Mouse (Mus musculus) kidney, adult 2 months (tissue): ENCODE data around the gene Dnaaf1.

Source experiments
- CTCF ChIP-seq: fragments of 200-500 bp; conservative IDR thresholded peaks from 2 replicates; pipeline ENCODE4 v1.5.1; 2011; ENCODE audit warnings: low read depth, mild to moderate bottlenecking, control low read depth, low read length, moderate library complexity, mixed read lengths; ENCODE audit not compliant: insufficient read depth, insufficient read length
- POLR2A ChIP-seq: fragments of 200-500 bp; IDR thresholded peaks from one replicate; pipeline ENCODE4 v1.6.1; 2011; ENCODE audit warnings: low read depth, low read length, control low read depth

DNA sequence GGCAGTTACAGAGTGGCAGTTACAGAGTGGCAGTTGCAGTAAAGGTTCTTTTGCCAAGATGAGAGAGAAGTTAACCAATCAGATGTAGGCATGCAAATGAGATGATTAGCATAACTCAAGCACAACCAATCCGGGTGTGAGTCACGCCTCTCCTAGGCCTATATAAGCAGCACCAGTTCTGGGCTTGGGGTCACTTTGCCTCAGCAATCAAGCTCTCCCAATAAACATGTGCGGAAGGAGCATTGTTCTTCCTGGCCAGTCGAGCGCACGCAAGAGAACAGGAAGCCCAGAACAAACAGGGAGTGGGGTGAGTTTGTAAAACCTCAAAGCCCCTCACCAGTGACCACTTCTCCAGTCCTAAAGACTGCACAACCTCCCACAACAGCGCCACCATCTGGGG lies 71.8 kb downstream of the Dnaaf1 start:
- no peak for TF ChIP-seq CTCF
- TF ChIP-seq POLR2A = no peak
